Mouse (Mus musculus) heart, adult 2 months (tissue): Measurements from ENCODE around the gene Mapre3.

Source experiments
- CTCF ChIP-seq: fragments of 200-600 bp; IDR thresholded peaks from 2 replicates; pipeline ENCODE4 v1.8.1; 2022; ENCODE audit warnings: antibody characterized with exemption, mild to moderate bottlenecking, moderate library complexity
- EP300 ChIP-seq: fragments of 200-500 bp; IDR thresholded peaks from 2 replicates; pipeline ENCODE4 v1.6.1; 2011; ENCODE audit warnings: low read depth, low read length, control low read depth; ENCODE audit not compliant: insufficient read depth
- POLR2A ChIP-seq: fragments of 200-500 bp; IDR thresholded peaks from 2 replicates; pipeline ENCODE4 v1.6.1; 2011; ENCODE audit warnings: mild to moderate bottlenecking, low read depth, low read length, control low read depth; ENCODE audit not compliant: insufficient read depth

GRCm38 (mm10) chr5:30889088-30889754 lies 74.8 kb downstream of the Mapre3 start:
- TF ChIP-seq CTCF (no peak), EP300 (no peak), POLR2A (no peak)
